ENCODE assay signal across 8 mouse cellular contexts in the genomic region with DNA sequence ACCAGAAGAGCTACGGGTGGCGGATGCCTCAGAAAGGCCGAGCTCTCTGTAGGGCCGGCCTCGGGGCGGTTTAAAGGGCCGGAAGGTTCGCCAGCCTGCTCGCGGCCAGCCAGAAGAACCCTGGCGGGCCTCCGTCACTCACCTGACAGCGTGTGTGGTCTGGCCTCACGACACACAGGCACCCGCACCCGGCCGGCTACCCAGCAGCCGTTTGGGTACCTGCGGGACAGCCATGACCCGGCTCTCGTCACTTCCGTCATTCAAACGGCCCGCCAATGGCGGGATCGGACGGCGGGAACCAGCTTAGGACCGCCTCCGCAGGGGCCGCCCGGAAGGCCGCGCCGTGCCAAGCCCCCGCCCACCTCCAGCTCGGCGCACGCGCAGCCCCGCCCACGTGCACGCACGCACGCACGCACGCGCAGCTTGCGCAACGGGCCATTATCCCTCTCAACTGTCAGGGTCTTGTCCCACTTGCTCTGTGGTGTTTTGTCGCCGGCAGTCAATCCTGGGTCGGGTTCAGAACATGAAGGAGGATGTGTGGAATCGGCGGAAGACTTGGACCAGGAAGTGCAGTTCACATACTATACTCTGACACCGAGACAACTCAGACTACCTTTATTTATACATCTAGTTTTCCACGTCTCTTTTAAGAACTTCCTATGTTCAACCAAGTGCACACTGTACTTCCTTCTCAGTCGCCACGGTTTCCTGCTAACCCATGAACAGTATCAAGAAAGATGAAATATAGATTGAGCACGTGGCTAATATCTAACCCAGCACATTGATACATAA. TPM values are rescaled to one million over a fixed set of nuclear protein-coding genes. Genes with fewer than 3 reads are reported as not detected.
DNase-seq lines count a peak whose midpoint lies in the region; ATAC-seq and TF ChIP-seq lines count a peak whose summit lies in the region.

A gene (minus strand): TSS at position 305 of the 792 bp plus-strand sequence.

- TF ChIP-seq POLR2A in heart, adult 2 months (IDR thresholded peaks at IDR 0.05; ENCODE audit: insufficient read depth, low read depth, low read length) = peak; percentile 99

- TF ChIP-seq CTCF in heart, adult 2 months (IDR thresholded peaks at IDR 0.05) = peak; percentile 1; the same call in 1 of the 2 replicates

- peak; percentile 100 for ATAC-seq in embryonic facial prominence, embryonic 14.5 days (ENCODE audit: low read depth)
- peak; percentile 99 for ATAC-seq in limb, embryonic 13.5 days (ENCODE audit: low FRiP score, low read depth)
- ATAC-seq in midbrain, embryonic 16.5 days = peak; percentile 99

- peak; percentile 87 for TF ChIP-seq EP300 in heart, adult 2 months (IDR thresholded peaks at IDR 0.05; ENCODE audit: insufficient read depth, low read depth, low read length)

- H3K9ac ChIP-seq in embryonic facial prominence, embryonic 14.5 days (ENCODE audit: low read depth, low read length) = peak within 1 kb of the TSS; percentile 91
- H3K9ac ChIP-seq in heart, adult 2 months (ENCODE audit: low read depth, low read length) = peak within 1 kb of the TSS; percentile 70
- peak within 1 kb of the TSS; percentile 81 for H3K9ac ChIP-seq in limb, embryonic 13.5 days
- H3K9ac ChIP-seq in midbrain, embryonic 16.5 days (ENCODE audit: low read depth, low read length) = peak within 1 kb of the TSS; percentile 74

- peak within 1 kb of the TSS; percentile 81 for H3K27ac ChIP-seq in embryonic facial prominence, embryonic 14.5 days (replicated peaks; ENCODE audit: low read depth, low read length)
- peak within 1 kb of the TSS; percentile 79 for H3K27ac ChIP-seq in heart, adult 2 months
- peak within 1 kb of the TSS; percentile 65 for H3K27ac ChIP-seq in limb, embryonic 13.5 days
- peak within 1 kb of the TSS; percentile 86 for H3K27ac ChIP-seq in midbrain, embryonic 16.5 days (ENCODE audit: low read length)

- H3K4me1 ChIP-seq in embryonic facial prominence, embryonic 14.5 days (ENCODE audit: control insufficient read depth, insufficient read depth, low read length) = peaks cover 9% of the 10 kb centered on the region
- H3K4me1 ChIP-seq in heart, adult 2 months (ENCODE audit: control insufficient read depth, insufficient read depth, low read length) = no peaks in the 10 kb centered on the region
- peaks cover 8% of the 10 kb centered on the region for H3K4me1 ChIP-seq in limb, embryonic 13.5 days
- peaks cover 14% of the 10 kb centered on the region for H3K4me1 ChIP-seq in midbrain, embryonic 16.5 days (ENCODE audit: control insufficient read depth, insufficient read depth, low read length)

- peak within 1 kb of the TSS; percentile 78 for H3K4me2 ChIP-seq in embryonic facial prominence, embryonic 14.5 days (ENCODE audit: low read depth, low read length)
- peak within 1 kb of the TSS; percentile 75 for H3K4me2 ChIP-seq in limb, embryonic 13.5 days (replicated peaks)
- H3K4me2 ChIP-seq in midbrain, embryonic 16.5 days (ENCODE audit: low read length) = peak within 1 kb of the TSS; percentile 91

- peaks cover 2% of the 10 kb centered on the region; the same call in 1 of the 2 replicates for H3K36me3 ChIP-seq in embryonic facial prominence, embryonic 14.5 days (ENCODE audit: control insufficient read depth, insufficient read depth, low read length)
- H3K36me3 ChIP-seq in heart, adult 2 months (ENCODE audit: control insufficient read depth, insufficient read depth, low read length) = no peaks in the 10 kb centered on the region
- H3K36me3 ChIP-seq in limb, embryonic 13.5 days = peaks cover 10% of the 10 kb centered on the region
- H3K36me3 ChIP-seq in midbrain, embryonic 16.5 days (ENCODE audit: control insufficient read depth, insufficient read depth, low read length) = 0 out of 2 replicates have a peak, but pooled peaks cover 2% of the 10 kb centered on the region

- H3K4me3 ChIP-seq in embryonic facial prominence, embryonic 14.5 days (ENCODE audit: low read depth, low read length) = peak within 1 kb of the TSS; percentile 90
- H3K4me3 ChIP-seq in heart, adult 2 months = peak within 1 kb of the TSS; percentile 93
- H3K4me3 ChIP-seq in limb, embryonic 13.5 days = peak within 1 kb of the TSS; percentile 63
- peak within 1 kb of the TSS; percentile 61 for H3K4me3 ChIP-seq in midbrain, embryonic 16.5 days (ENCODE audit: low read depth, low read length)

- no peaks in the 10 kb centered on the region for H3K79me2 ChIP-seq in heart, adult 2 months (replicated peaks; ENCODE audit: control insufficient read depth, insufficient read depth, low read length)

- 4% methylated on average over 45 of the region's 60 CpGs for WGBS in embryonic facial prominence, embryonic 14.5 days
- 1% methylated on average over 60 of the region's 60 CpGs for WGBS in heart, adult 2 months
- WGBS in limb, embryonic 13.5 days = 3% methylated on average over 60 of the region's 60 CpGs
- WGBS in midbrain, embryonic 16.5 days = 3% methylated on average over 60 of the region's 60 CpGs

- intact Hi-C loops in heart, adult 2 months (cut with DNase I) = loop anchor here (2.0 to 5.0 kb wide), 2 partner anchors 50 to 79 kb away; a partner anchor contains a TSS

- DNase-seq in 3T3-L1 (ENCODE audit: low read depth, low spot score) = peak; percentile 87
- peak; percentile 90 to 95 for DNase-seq in adrenal gland, postnatal 4 days (ENCODE audit: low spot score in 2 of 2)
- peak; percentile 97 for DNase-seq in embryonic facial prominence, embryonic 14.5 days (ENCODE audit: low spot score)
- peak; percentile 97 to 99 for DNase-seq in heart, adult 2 months
- DNase-seq in kidney, adult 8-10 months = peak; percentile 95 to 96
- DNase-seq in spleen, postnatal 10 days (ENCODE audit: low spot score in 2 of 2) = peak; percentile 94 to 98

- H3K9me3 ChIP-seq in embryonic facial prominence, embryonic 14.5 days (ENCODE audit: control insufficient read depth, low read length) = no peaks in the 10 kb centered on the region
- H3K9me3 ChIP-seq in limb, embryonic 13.5 days = no peaks in the 10 kb centered on the region
- no peaks in the 10 kb centered on the region for H3K9me3 ChIP-seq in midbrain, embryonic 16.5 days (replicated peaks; ENCODE audit: control insufficient read depth, low read length, poor library complexity, severe bottlenecking)

- H3K27me3 ChIP-seq in embryonic facial prominence, embryonic 14.5 days (replicated peaks; ENCODE audit: control insufficient read depth, insufficient read depth, low read length) = no peaks in the 10 kb centered on the region
- no peaks in the 10 kb centered on the region for H3K27me3 ChIP-seq in heart, adult 2 months (ENCODE audit: control insufficient read depth, insufficient read depth, low read length)
- 0 out of 2 replicates have a peak, but pooled peaks cover 2% of the 10 kb centered on the region for H3K27me3 ChIP-seq in limb, embryonic 13.5 days
- H3K27me3 ChIP-seq in midbrain, embryonic 16.5 days (ENCODE audit: control insufficient read depth, insufficient read depth, low read depth, low read length) = peaks cover 3% of the 10 kb centered on the region; the same call in 1 of the 2 replicates

RNA-seq across cellular contexts. Expression of the gene that starts here (rescaled TPM):
- 10 to 100 TPM; 25.5 to 27.4 TPM for total RNA-seq in adrenal gland, postnatal 4 days (2021)
- polyA plus RNA-seq in embryonic facial prominence, embryonic 14.5 days (2014; fragmentation: Nextera tagmentation; extraction: Ambion mirVana) = 14.1 and 14.9 TPM in 2 replicates
- 1 to 10 TPM; 5.8 to 8.5 TPM for total RNA-seq in heart, adult 2 months (2021)
- 3.0 and 4.1 TPM in 2 replicates for polyA plus RNA-seq in heart, adult 2 months (2012; rRNA removed)
- 17.6 and 18.0 TPM in 2 replicates for polyA plus RNA-seq in limb, embryonic 13.5 days (2015; fragmentation: Nextera tagmentation; extraction: Ambion mirVana)
- polyA plus RNA-seq in midbrain, embryonic 16.5 days (2015; fragmentation: Nextera tagmentation; extraction: Ambion mirVana) = 13.0 and 14.2 TPM in 2 replicates

Comparison
In these comparisons a context has a peak if more than half of its experiments do, and no peak if none do; other contexts are left out.
1. Peak in every context shown above with its lines: DNase-seq, ATAC-seq, H3K4me3 ChIP-seq and H3K27ac ChIP-seq.